Mouse (Mus musculus) MEL (cell line): ENCODE data around the gene Tbc1d10c. TPM values are rescaled to one million over a fixed set of nuclear protein-coding genes. Genes with fewer than 3 reads are reported as not detected.

Experiments
- DNase-seq: peaks from one replicate; pipeline ENCODE4 v3.0.0; 2011; ENCODE audit warnings: low read depth, low spot score
- H3K27ac ChIP-seq: 2 replicates; pipeline ENCODE4 v1.5.1; 2012; ENCODE audit warnings: low read depth, mild to moderate bottlenecking, control low read depth, low read length, moderate library complexity; ENCODE audit not compliant: control insufficient read depth
- H3K27me3 ChIP-seq, 2 experiments: fragments of 150-350 bp in 1 of 2; sonication (generic) in 1 of 2; 2 replicates each; pipeline ENCODE4 v1.6.1; 2012; ENCODE audit warnings: low read length in 2 of 2, mild to moderate bottlenecking in 2 of 2, improper control_type of control experiment in 1 of 2, moderate library complexity in 1 of 2; ENCODE audit not compliant: insufficient read depth in 2 of 2, control insufficient read depth in 1 of 2
- H3K36me3 ChIP-seq, 2 experiments: 2 replicates each; pipeline ENCODE4 v1.6.1; 2012 to 2014; ENCODE audit warnings: low read length in 2 of 2, improper control_type of control experiment in 1 of 2, inconsistent platforms in 1 of 2, mild to moderate bottlenecking in 1 of 2; ENCODE audit not compliant: insufficient read depth in 2 of 2, control insufficient read depth in 1 of 2
- H3K4me1 ChIP-seq, 2 experiments: fragments of 150-350 bp in 1 of 2; sonication (generic) in 1 of 2; 2 replicates each; pipeline ENCODE4 v1.6.1; 2012; ENCODE audit warnings: low read length in 2 of 2, improper control_type of control experiment in 1 of 2, mild to moderate bottlenecking in 1 of 2; ENCODE audit not compliant: insufficient read depth in 2 of 2, control insufficient read depth in 1 of 2
- H3K4me3 ChIP-seq, 2 experiments: fragments of 150-350 bp in 1 of 2; sonication (generic) in 1 of 2; 2 replicates each; pipeline ENCODE4 v1.5.1; 2012; ENCODE audit warnings: low read depth in 2 of 2, low read length in 2 of 2, mild to moderate bottlenecking in 2 of 2, moderate library complexity in 2 of 2, control low read depth in 1 of 2, improper control_type of control experiment in 1 of 2; ENCODE audit not compliant: control insufficient read depth in 1 of 2, insufficient read depth in 1 of 2
- H3K79me2 ChIP-seq: 2 replicates; pipeline ENCODE4 v1.6.1; 2012; ENCODE audit warnings: mild to moderate bottlenecking, low read length, moderate library complexity; ENCODE audit not compliant: control insufficient read depth, poor library complexity, insufficient read depth
- H3K9ac ChIP-seq: 2 replicates; pipeline ENCODE4 v1.6.1; 2012; ENCODE audit warnings: low read depth, mild to moderate bottlenecking, control low read depth, low read length, moderate library complexity; ENCODE audit not compliant: control insufficient read depth, poor library complexity, severe bottlenecking
- H3K9me3 ChIP-seq: fragments of 150-350 bp; sonication (generic); replicated peaks from 2 replicates; pipeline ENCODE4 v1.6.1; 2012; ENCODE audit warnings: mild to moderate bottlenecking, low read length, improper control_type of control experiment, moderate library complexity; ENCODE audit not compliant: insufficient read depth
- CHD1 ChIP-seq: IDR thresholded peaks from 2 replicates; pipeline ENCODE4 v1.6.1; 2012; ENCODE audit warnings: low read depth, mild to moderate bottlenecking, inconsistent platforms, low read length, improper control_type of control experiment
- CHD2 ChIP-seq: IDR thresholded peaks from 2 replicates; pipeline ENCODE4 v1.6.1; 2011; ENCODE audit warnings: low read length, improper control_type of control experiment
- EP300 ChIP-seq, 2 experiments: IDR thresholded peaks; 2 replicates each; pipeline ENCODE4 v1.6.1; 2011; ENCODE audit warnings: improper control_type of control experiment in 2 of 2, low read length in 2 of 2, low read depth in 1 of 2, mild to moderate bottlenecking in 1 of 2
- GABPA ChIP-seq: IDR thresholded peaks from 2 replicates; pipeline ENCODE4 v1.6.1; 2012; ENCODE audit warnings: low read depth, mild to moderate bottlenecking, inconsistent platforms, low read length, improper control_type of control experiment, moderate library complexity
- GATA1 ChIP-seq: IDR thresholded peaks from 2 replicates; pipeline ENCODE4 v1.6.1; 2011; ENCODE audit warnings: low read depth, low read length, improper control_type of control experiment
- JUND ChIP-seq: IDR thresholded peaks from 2 replicates; pipeline ENCODE4 v1.6.1; 2011; ENCODE audit warnings: low read depth, mild to moderate bottlenecking, improper control_type of control experiment, low read length
- KAT2A ChIP-seq: conservative IDR thresholded peaks from 2 replicates; pipeline ENCODE4 v1.6.1; 2012; ENCODE audit warnings: low read depth, low read length, improper control_type of control experiment, inconsistent platforms
- MAFK ChIP-seq: IDR thresholded peaks from 2 replicates; pipeline ENCODE4 v1.6.1; 2011; ENCODE audit warnings: low read depth, mild to moderate bottlenecking, low read length, improper control_type of control experiment, borderline replicate concordance
- MAZ ChIP-seq: IDR thresholded peaks from 2 replicates; pipeline ENCODE4 v1.6.1; 2012; ENCODE audit warnings: low read depth, mild to moderate bottlenecking, inconsistent platforms, low read length, improper control_type of control experiment
- NRF1 ChIP-seq: IDR thresholded peaks from 2 replicates; pipeline ENCODE4 v1.6.1; 2014; ENCODE audit warnings: low read depth, mild to moderate bottlenecking, inconsistent platforms, low read length, improper control_type of control experiment, moderate library complexity; ENCODE audit not compliant: poor library complexity, insufficient read depth, severe bottlenecking
- POLR2AphosphoS2 ChIP-seq: IDR thresholded peaks from 2 replicates; pipeline ENCODE4 v1.6.1; 2011; ENCODE audit warnings: low read length, improper control_type of control experiment
- POLR2AphosphoS5 ChIP-seq: IDR thresholded peaks from 2 replicates; pipeline ENCODE4 v1.6.1; 2012; ENCODE audit warnings: low read depth, borderline replicate concordance, mild to moderate bottlenecking, inconsistent platforms, low read length, moderate library complexity, mixed read lengths
- SIN3A ChIP-seq: IDR thresholded peaks from 2 replicates; pipeline ENCODE4 v1.6.1; 2012; ENCODE audit warnings: low read length, improper control_type of control experiment, inconsistent platforms
- ZKSCAN1 ChIP-seq: IDR thresholded peaks from 2 replicates; pipeline ENCODE4 v1.6.1; 2012; ENCODE audit warnings: low read depth, mild to moderate bottlenecking, inconsistent platforms, low read length, improper control_type of control experiment, moderate library complexity
- ZNF384 ChIP-seq: IDR thresholded peaks from 2 replicates; pipeline ENCODE4 v1.6.1; 2012; ENCODE audit warnings: low read depth, mild to moderate bottlenecking, inconsistent platforms, low read length, improper control_type of control experiment
- polyA plus RNA-seq, 2 experiments: library from polyadenylated mRNA; stranded (reverse) in 1 of 2; unstranded in 1 of 2; fragments of >175 nt in 1 of 2; fragments of >200 nt in 1 of 2; gene quantifications; 2 replicates each; pipeline versions ENCODE4 v1.2.1 to v1.2.4; 2012; ENCODE audit warnings: low replicate concordance in 2 of 2, low read depth in 1 of 2; ENCODE audit not compliant: insufficient read length in 2 of 2, insufficient read depth in 1 of 2, missing spikeins in 1 of 2
- total RNA-seq: library from RNA; depleted of rRNA; stranded (reverse); fragments of 300-350 nt; gene quantifications from 2 replicates; pipeline ENCODE4 v1.2.3, GENCODE M21; 2012

Gene Tbc1d10c
- total and polyA plus RNA-seq, 3 experiments: 14.0 to 15.5 TPM; not detected in 1

- no peak overlapping the region for H3K27ac ChIP-seq
- H3K9ac ChIP-seq: no peak overlapping the region
- no peak for DNase-seq
- no peaks in the 10 kb centered on the region for H3K9me3 ChIP-seq
- H3K4me1 ChIP-seq: peaks cover 11 to 37% of the 10 kb centered on the region in 2 experiments
- H3K79me2 ChIP-seq: peaks cover 2% of the 10 kb centered on the region; the same call in 1 of the 2 replicates
- H3K36me3 ChIP-seq: peaks cover 0 to 33% of the 10 kb centered on the region in 2 experiments; a peak in 2 of 4 replicates
- H3K4me3 ChIP-seq: no peak overlapping the region
- H3K27me3 ChIP-seq: peaks cover 10 to 16% of the 10 kb centered on the region in 2 experiments
- TF ChIP-seq ZNF384: no peak
- no peak for TF ChIP-seq CHD2
- no peak for TF ChIP-seq EP300 (IDR thresholded peaks at IDR 0.05; ENCODE audit: low read depth in 1 of 2, low read length in 2 of 2)
- TF ChIP-seq MAZ: no peak
- TF ChIP-seq SIN3A: no peak
- no peak for TF ChIP-seq MAFK
- no peak for TF ChIP-seq GATA1
- no peak for TF ChIP-seq JUND
- no peak for TF ChIP-seq POLR2AphosphoS2
Measured at GRCm38 (mm10) chr19:4217140-4217539, 26.1 kb upstream of the Tbc1d10c start.

- DNase-seq: no peak
- H3K27me3 ChIP-seq: peaks cover 10 to 18% of the 10 kb centered on the region in 2 experiments
- H3K4me3 ChIP-seq: no peak overlapping the region
- peaks cover 0 to 25% of the 10 kb centered on the region in 2 experiments; a peak in 2 of 4 replicates for H3K36me3 ChIP-seq
- H3K9me3 ChIP-seq: no peaks in the 10 kb centered on the region
- TF ChIP-seq ZKSCAN1 (no peak), NRF1 (no peak), GABPA (no peak), KAT2A (no peak), CHD1 (no peak), POLR2AphosphoS5 (no peak)
- peaks cover 2% of the 10 kb centered on the region; the same call in 1 of the 2 replicates for H3K79me2 ChIP-seq
- H3K4me1 ChIP-seq: peaks cover 6 to 29% of the 10 kb centered on the region in 2 experiments
- H3K27ac ChIP-seq: no peak overlapping the region
- no peak overlapping the region for H3K9ac ChIP-seq
Measured at GRCm38 (mm10) chr19:4216041-4216685, 25.1 kb upstream of the Tbc1d10c start.
